Mouse (Mus musculus): ENCODE results near the gene Fam98c. TPM values are rescaled to one million over a fixed set of nuclear protein-coding genes. Genes with fewer than 3 reads are reported as not detected.
A peak's percentile ranks its signal among the peaks of the same experiment; 100 is the strongest.

The Fam98c gene
- polyA plus RNA-seq, 1 experiment from 2014 or later = 39.3 TPM

GRCm38 (mm10) chr7:29170066-29170754, 14.2 kb upstream of the Fam98c start, which contains the start of the genes Ggn and Spred3:
Gene Ggn, plus strand, starts transcription at chr7:29170210.
Gene Spred3, minus strand, starts transcription at chr7:29170411.
- WGBS = under 1% methylated on average over 30 of the region's 30 CpGs
- peak; percentile 51 for ATAC-seq (ENCODE audit: low read depth)
- peaks cover 49% of the 10 kb centered on the region for H3K27me3 ChIP-seq

GRCm38 (mm10) chr7:29169231-29170065, 13.4 kb upstream of the Fam98c start:
- Histone ChIP-seq H3K27me3 (peaks cover 41% of the 10 kb centered on the region), H3K9me3 (no peaks in the 10 kb centered on the region), H3K9ac (peak overlapping the region; percentile 76), H3K36me3 (peaks cover 27% of the 10 kb centered on the region), H3K4me2 (peak overlapping the region; percentile 76), H3K4me3 (peak overlapping the region; percentile 66), H3K27ac (replicated peaks) (peak overlapping the region; percentile 90), H3K4me1 (replicated peaks) (peaks cover 41% of the 10 kb centered on the region)
- ATAC-seq (ENCODE audit: low read depth) = peak; percentile 86
- WGBS = under 1% methylated on average over 30 of the region's 39 CpGs

More at GRCm38 (mm10) chr7:29170066-29170754, 14.2 kb upstream of the Fam98c start, which contains the start of the genes Ggn and Spred3:
- Histone ChIP-seq H3K36me3 (peaks cover 32% of the 10 kb centered on the region), H3K9ac (peak within 1 kb of the TSS; percentile 76), H3K27ac (replicated peaks) (peak within 1 kb of the TSS; percentile 90), H3K4me3 (peak within 1 kb of the TSS; percentile 66), H3K9me3 (no peaks in the 10 kb centered on the region), H3K4me2 (peak within 1 kb of the TSS; percentile 76), H3K4me1 (replicated peaks) (peaks cover 41% of the 10 kb centered on the region)

GRCm38 (mm10) chr7:29168791-29169230, 12.8 kb upstream of the Fam98c start:
- Histone ChIP-seq H3K9me3 (no peaks in the 10 kb centered on the region), H3K9ac (peak overlapping the region; percentile 76), H3K4me1 (replicated peaks) (peaks cover 41% of the 10 kb centered on the region), H3K36me3 (peaks cover 22% of the 10 kb centered on the region), H3K4me2 (peak overlapping the region; percentile 76), H3K4me3 (peak overlapping the region; percentile 66), H3K27me3 (peaks cover 35% of the 10 kb centered on the region), H3K27ac (replicated peaks) (peak overlapping the region; percentile 90)
- ATAC-seq (ENCODE audit: low read depth) = peak; percentile 36
- 0% methylated on average over 14 of the region's 14 CpGs for WGBS

- Histone ChIP-seq H3K27ac (replicated peaks) (peak overlapping the region; percentile 90), H3K27me3 (peaks cover 29% of the 10 kb centered on the region), H3K9ac (peak overlapping the region; percentile 76), H3K9me3 (no peaks in the 10 kb centered on the region), H3K4me2 (peak overlapping the region; percentile 76), H3K4me3 (peak overlapping the region; percentile 66), H3K36me3 (peaks cover 22% of the 10 kb centered on the region), H3K4me1 (replicated peaks) (peaks cover 41% of the 10 kb centered on the region)
- ATAC-seq (ENCODE audit: low read depth) = no peak
- WGBS = 2% methylated on average over 10 of the region's 10 CpGs
Measured at GRCm38 (mm10) chr7:29168121-29168695, 12.2 kb upstream of the Fam98c start.

- H3K36me3 ChIP-seq = peaks cover 21% of the 10 kb centered on the region
- no peak overlapping the region for H3K27ac ChIP-seq (replicated peaks)
- H3K9me3 ChIP-seq = no peaks in the 10 kb centered on the region
- H3K4me2 ChIP-seq = peak overlapping the region; percentile 76
- peak overlapping the region; percentile 66 for H3K4me3 ChIP-seq
- peaks cover 24% of the 10 kb centered on the region for H3K27me3 ChIP-seq
- ATAC-seq (ENCODE audit: low read depth) = no peak
- WGBS = 19% methylated on average over 13 of the region's 19 CpGs
- H3K9ac ChIP-seq = peak overlapping the region; percentile 76
- peaks cover 41% of the 10 kb centered on the region for H3K4me1 ChIP-seq (replicated peaks)
Measured at GRCm38 (mm10) chr7:29167656-29168055, 11.6 kb upstream of the Fam98c start.

GRCm38 (mm10) chr7:29162750-29163525, 6.9 kb upstream of the Fam98c start:
- H3K4me1 ChIP-seq (replicated peaks) = peaks cover 5% of the 10 kb centered on the region
- peaks cover 23% of the 10 kb centered on the region for H3K27me3 ChIP-seq
- H3K4me2 ChIP-seq = no peak overlapping the region
- peaks cover 40% of the 10 kb centered on the region for H3K36me3 ChIP-seq
- WGBS = 16% methylated on average over 9 of the region's 9 CpGs
- H3K9ac ChIP-seq = no peak overlapping the region
- no peak overlapping the region for H3K27ac ChIP-seq (replicated peaks)
- no peak for ATAC-seq (ENCODE audit: low read depth)
- no peak overlapping the region for H3K4me3 ChIP-seq
- no peaks in the 10 kb centered on the region for H3K9me3 ChIP-seq

- WGBS = 85% methylated on average over 5 of the region's 5 CpGs
- Histone ChIP-seq H3K36me3 (peaks cover 40% of the 10 kb centered on the region), H3K27ac (replicated peaks) (no peak overlapping the region), H3K9me3 (no peaks in the 10 kb centered on the region), H3K9ac (no peak overlapping the region), H3K4me2 (no peak overlapping the region), H3K4me3 (no peak overlapping the region), H3K27me3 (peaks cover 28% of the 10 kb centered on the region), H3K4me1 (replicated peaks) (no peaks in the 10 kb centered on the region)
- no peak for ATAC-seq (ENCODE audit: low read depth)
Measured at GRCm38 (mm10) chr7:29162294-29162693, 6.3 kb upstream of the Fam98c start.

- Histone ChIP-seq H3K9ac (no peak overlapping the region), H3K4me1 (replicated peaks) (peaks cover 6% of the 10 kb centered on the region), H3K36me3 (peaks cover 36% of the 10 kb centered on the region), H3K27ac (replicated peaks) (no peak overlapping the region), H3K27me3 (peaks cover 28% of the 10 kb centered on the region), H3K4me3 (no peak overlapping the region), H3K4me2 (no peak overlapping the region), H3K9me3 (no peaks in the 10 kb centered on the region)
- ATAC-seq (ENCODE audit: low read depth) = no peak
- WGBS = under 1% methylated on average over 5 of the region's 5 CpGs
Measured at GRCm38 (mm10) chr7:29158264-29158663, 2.2 kb upstream of the Fam98c start.

GRCm38 (mm10) chr7:29155196-29155837, 717 bp downstream of the Fam98c start:
- ATAC-seq (ENCODE audit: low read depth) = peak; percentile 93
- H3K4me2 ChIP-seq = peak overlapping the region; percentile 93
- no peaks in the 10 kb centered on the region for H3K9me3 ChIP-seq
- H3K27me3 ChIP-seq = peaks cover 28% of the 10 kb centered on the region
- H3K27ac ChIP-seq (replicated peaks) = peak overlapping the region; percentile 95
- H3K4me1 ChIP-seq (replicated peaks) = peaks cover 6% of the 10 kb centered on the region
- H3K9ac ChIP-seq = peak overlapping the region; percentile 85
- peaks cover 11% of the 10 kb centered on the region for H3K36me3 ChIP-seq
- H3K4me3 ChIP-seq = peak overlapping the region; percentile 80
- WGBS = 7% methylated on average over 36 of the region's 37 CpGs

- Histone ChIP-seq H3K9ac (no peak overlapping the region), H3K4me3 (no peak overlapping the region), H3K27ac (replicated peaks) (no peak overlapping the region), H3K36me3 (peaks cover 11% of the 10 kb centered on the region), H3K4me2 (no peak overlapping the region), H3K4me1 (replicated peaks) (peaks cover 6% of the 10 kb centered on the region), H3K9me3 (no peaks in the 10 kb centered on the region), H3K27me3 (peaks cover 17% of the 10 kb centered on the region)
- 96% methylated on average over 14 of the region's 14 CpGs for WGBS
- no peak for ATAC-seq (ENCODE audit: low read depth)
Measured at GRCm38 (mm10) chr7:29154018-29154720, 1.9 kb downstream of the Fam98c start.
